Mouse (Mus musculus) limb, embryonic 13.5 days (tissue): Measurements from ENCODE around the gene Mcemp1. TPM values are rescaled to one million over a fixed set of nuclear protein-coding genes. Genes with fewer than 3 reads are reported as not detected.
A peak's percentile ranks its signal among the peaks of the same experiment; 100 is the strongest.

Source experiments
- ATAC-seq: fragments of 200-750 bp; cut with Nextera tagmentation; 2 replicates; pipeline ENCODE4 v1.8.0; 2017; ENCODE audit warnings: low read depth, moderate number of reproducible peaks, moderate TSS enrichment; ENCODE audit not compliant: low FRiP score
- H3K27ac ChIP-seq: fragments of 300-500 bp; sonication (generic); 2 replicates; pipeline ENCODE4 v1.5.1; 2015; ENCODE audit warnings: inconsistent platforms, mild to moderate bottlenecking, moderate library complexity
- H3K27me3 ChIP-seq: fragments of 300-500 bp; sonication (generic); 2 replicates; pipeline ENCODE4 v1.6.1; 2015; ENCODE audit warnings: mild to moderate bottlenecking, inconsistent platforms
- H3K36me3 ChIP-seq: fragments of 300-500 bp; sonication (generic); 2 replicates; pipeline ENCODE4 v1.6.1; 2015; ENCODE audit warnings: inconsistent platforms, mild to moderate bottlenecking, moderate library complexity
- H3K4me1 ChIP-seq: fragments of 300-500 bp; sonication (generic); 2 replicates; pipeline ENCODE4 v1.6.1; 2015; ENCODE audit warnings: inconsistent platforms
- H3K4me2 ChIP-seq: fragments of 300-500 bp; sonication (generic); replicated peaks from 2 replicates; pipeline ENCODE4 v1.6.1; 2015; ENCODE audit warnings: inconsistent platforms, mild to moderate bottlenecking, moderate library complexity
- H3K4me3 ChIP-seq: fragments of 300-500 bp; sonication (generic); 2 replicates; pipeline ENCODE4 v1.5.1; 2015; ENCODE audit warnings: moderate library complexity, mild to moderate bottlenecking, inconsistent platforms
- H3K9ac ChIP-seq: fragments of 300-500 bp; sonication (generic); 2 replicates; pipeline ENCODE4 v1.6.1; 2015; ENCODE audit warnings: mild to moderate bottlenecking, inconsistent platforms
- H3K9me3 ChIP-seq: fragments of 300-500 bp; sonication (generic); 2 replicates; pipeline ENCODE4 v1.6.1; 2016; ENCODE audit warnings: inconsistent platforms
- WGBS: fragments of 180-500 bp; shearing (Covaris S2); methylation state at CpG from one replicate; pipeline ENCODE4 v1.1.7; 2015; 5-methylcytosine and 5-hydroxymethylcytosine counted together
- polyA plus RNA-seq: library from polyadenylated mRNA; unstranded; fragments of >200 nt; fragmentation: Nextera tagmentation; extraction: Ambion mirVana; gene quantifications from 2 replicates; pipeline ENCODE4 v1.2.1, GENCODE M21; 2015

Mcemp1 gene
- polyA plus RNA-seq, 1 experiment from 2014 or later: not detected

GRCm38 (mm10) chr8:3676131-3676992 lies 10.8 kb downstream of the Mcemp1 start, which contains the start of gene Trappc5:
Gene Trappc5 (plus strand): TSS chr8:3676299.
- Histone ChIP-seq H3K4me3 (peak within 1 kb of the TSS; percentile 93), H3K27me3 (no peaks in the 10 kb centered on the region), H3K36me3 (peaks cover 29% of the 10 kb centered on the region), H3K27ac (peak within 1 kb of the TSS; percentile 87), H3K9me3 (no peaks in the 10 kb centered on the region), H3K4me1 (peaks cover 22% of the 10 kb centered on the region), H3K9ac (peak within 1 kb of the TSS; percentile 96), H3K4me2 (peak within 1 kb of the TSS; percentile 91)
- ATAC-seq: peak; percentile 88
- WGBS: under 1% methylated on average over 61 of the region's 61 CpGs

DNA sequence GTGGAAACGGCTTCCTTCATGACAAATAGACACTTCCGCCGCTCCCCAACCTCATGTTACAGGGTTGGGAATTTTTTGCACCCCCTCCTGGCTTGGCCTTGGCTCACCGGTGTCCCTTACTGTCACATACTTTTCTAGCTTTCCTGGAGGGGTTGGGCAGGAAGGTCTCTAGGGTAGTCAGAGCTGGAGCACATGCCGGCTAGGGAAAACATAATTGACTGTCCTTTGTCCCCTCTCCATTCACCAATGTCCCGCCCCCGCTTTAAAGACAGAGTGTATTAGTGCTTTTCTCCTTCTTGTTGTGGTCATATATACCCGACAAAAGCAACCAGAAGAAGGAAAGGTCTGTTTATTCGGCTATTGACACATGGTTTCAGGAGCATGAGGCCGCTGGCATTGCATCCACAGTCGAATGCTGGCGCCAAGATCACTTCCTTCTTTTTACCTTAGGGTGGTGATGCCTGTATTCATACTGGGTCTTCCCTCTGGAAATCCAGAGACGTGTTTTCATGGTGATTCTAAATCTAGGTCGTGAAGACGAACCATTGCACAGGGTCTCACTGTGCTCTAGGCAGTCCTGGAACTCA lies 11.5 kb downstream of the Mcemp1 start:
- ATAC-seq: no peak
- peak overlapping the region; percentile 93 for H3K4me3 ChIP-seq
- H3K4me1 ChIP-seq: peaks cover 22% of the 10 kb centered on the region
- H3K36me3 ChIP-seq: peaks cover 36% of the 10 kb centered on the region
- H3K27ac ChIP-seq: peak overlapping the region; percentile 87
- no peaks in the 10 kb centered on the region for H3K9me3 ChIP-seq
- H3K4me2 ChIP-seq: peak overlapping the region; percentile 91
- H3K27me3 ChIP-seq: no peaks in the 10 kb centered on the region
- 8% methylated on average over 15 of the region's 15 CpGs for WGBS
- peak overlapping the region; percentile 96 for H3K9ac ChIP-seq

- Histone ChIP-seq H3K36me3 (peaks cover 47% of the 10 kb centered on the region), H3K27ac (no peak overlapping the region), H3K9me3 (no peaks in the 10 kb centered on the region), H3K4me2 (no peak overlapping the region), H3K9ac (no peak overlapping the region), H3K4me1 (peaks cover 16% of the 10 kb centered on the region), H3K4me3 (no peak overlapping the region), H3K27me3 (no peaks in the 10 kb centered on the region)
- no peak for ATAC-seq
- 97% methylated on average over 23 of the region's 23 CpGs for WGBS
Measured at GRCm38 (mm10) chr8:3678831-3679230, 13.3 kb downstream of the Mcemp1 start.

DNA sequence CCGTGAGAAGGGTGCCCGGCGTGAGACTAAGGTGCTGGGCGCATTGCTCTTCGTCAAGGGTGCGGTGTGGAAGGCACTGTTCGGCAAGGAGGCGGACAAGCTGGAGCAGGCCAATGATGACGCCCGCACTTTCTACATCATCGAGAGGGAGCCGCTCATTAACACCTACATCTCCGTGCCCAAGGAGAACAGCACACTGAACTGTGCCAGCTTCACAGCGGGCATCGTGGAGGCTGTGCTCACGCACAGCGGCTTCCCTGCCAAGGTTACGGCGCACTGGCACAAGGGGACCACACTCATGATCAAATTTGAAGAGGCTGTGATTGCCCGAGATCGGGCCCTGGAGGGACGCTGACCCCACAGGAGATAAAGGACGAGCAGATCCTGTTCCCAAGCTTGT lies 13.7 kb downstream of the Mcemp1 start:
- no peak for ATAC-seq
- H3K27me3 ChIP-seq: no peaks in the 10 kb centered on the region
- no peak overlapping the region for H3K27ac ChIP-seq
- 95% methylated on average over 23 of the region's 23 CpGs for WGBS
- peaks cover 47% of the 10 kb centered on the region for H3K36me3 ChIP-seq
- H3K9me3 ChIP-seq: no peaks in the 10 kb centered on the region
- no peak overlapping the region for H3K4me3 ChIP-seq
- H3K9ac ChIP-seq: no peak overlapping the region
- H3K4me2 ChIP-seq: no peak overlapping the region
- peaks cover 16% of the 10 kb centered on the region for H3K4me1 ChIP-seq

- 91% methylated on average over 5 of the region's 5 CpGs for WGBS
- no peak overlapping the region for H3K27ac ChIP-seq
- no peak overlapping the region for H3K9ac ChIP-seq
- no peaks in the 10 kb centered on the region for H3K9me3 ChIP-seq
- H3K27me3 ChIP-seq: no peaks in the 10 kb centered on the region
- ATAC-seq: no peak
- no peak overlapping the region for H3K4me2 ChIP-seq
- H3K4me1 ChIP-seq: peaks cover 16% of the 10 kb centered on the region
- H3K36me3 ChIP-seq: peaks cover 47% of the 10 kb centered on the region
- no peak overlapping the region for H3K4me3 ChIP-seq
Measured at GRCm38 (mm10) chr8:3679656-3680055, 14.1 kb downstream of the Mcemp1 start.

- WGBS: 90% methylated on average over 5 of the region's 5 CpGs
- Histone ChIP-seq H3K27me3 (no peaks in the 10 kb centered on the region), H3K9ac (no peak overlapping the region), H3K27ac (no peak overlapping the region), H3K4me1 (peaks cover 8% of the 10 kb centered on the region), H3K4me3 (no peak overlapping the region), H3K9me3 (no peaks in the 10 kb centered on the region), H3K36me3 (peaks cover 47% of the 10 kb centered on the region), H3K4me2 (no peak overlapping the region)
- ATAC-seq: no peak
Measured at GRCm38 (mm10) chr8:3682435-3682834, 16.9 kb downstream of the Mcemp1 start.

DNA sequence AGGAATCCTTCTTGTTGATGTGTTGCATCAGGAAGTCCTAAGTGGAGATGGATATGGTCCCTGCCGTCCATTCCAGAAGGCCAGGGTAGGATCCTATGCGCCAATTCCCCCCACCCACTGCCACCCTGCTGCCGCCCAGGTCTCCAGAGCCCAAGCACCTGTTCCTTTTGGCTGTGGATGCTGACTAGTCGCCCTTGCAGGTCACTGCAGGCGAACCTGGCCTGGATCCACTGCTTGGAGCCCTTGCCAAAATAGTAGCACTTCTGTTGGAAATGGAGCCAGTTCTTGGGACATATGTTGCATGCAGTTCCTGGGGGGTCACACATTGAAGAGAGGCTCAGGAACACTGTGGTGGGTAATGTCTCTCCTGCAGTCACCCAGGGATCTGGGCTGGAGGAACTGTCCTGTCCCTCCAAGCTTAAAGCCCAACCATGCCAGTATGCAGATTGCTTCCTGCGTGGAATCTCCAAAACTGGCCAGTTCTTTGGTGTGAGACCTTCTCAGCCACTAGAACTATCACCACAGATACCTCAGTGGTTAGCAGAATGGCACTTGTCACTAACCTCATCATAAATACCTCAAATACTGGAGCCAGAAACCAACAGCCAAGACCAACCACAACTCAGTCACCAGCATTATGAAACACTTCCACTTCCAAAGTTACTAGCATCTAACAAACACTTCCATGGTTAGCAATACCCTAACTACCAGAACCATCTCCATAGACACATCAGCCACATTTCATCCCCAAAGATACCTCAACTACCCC lies 18.0 kb downstream of the Mcemp1 start:
- no peak overlapping the region for H3K4me2 ChIP-seq

DNA sequence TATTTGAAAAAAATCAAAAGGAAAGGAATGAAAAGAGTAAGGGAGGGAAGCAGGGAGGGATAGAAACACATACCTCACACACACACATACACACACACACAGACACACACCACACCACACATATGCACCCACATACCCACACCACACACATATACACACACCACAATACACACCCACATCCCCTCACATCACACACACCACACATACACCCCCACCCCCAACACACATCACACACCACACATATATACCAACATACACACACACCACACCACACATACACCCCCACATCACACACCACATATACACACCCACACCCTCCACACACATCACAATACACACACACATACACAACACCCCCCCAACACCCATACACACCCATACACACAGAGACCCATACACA lies 19.0 kb downstream of the Mcemp1 start:
- Histone ChIP-seq H3K4me3 (no peak overlapping the region), H3K4me2 (no peak overlapping the region), H3K36me3 (peaks cover 36% of the 10 kb centered on the region), H3K9ac (no peak overlapping the region), H3K4me1 (no peaks in the 10 kb centered on the region), H3K27me3 (no peaks in the 10 kb centered on the region), H3K9me3 (no peaks in the 10 kb centered on the region), H3K27ac (no peak overlapping the region)
- no peak for ATAC-seq

More for the DNA sequence above, 18.0 kb downstream of the Mcemp1 start:
- H3K9me3 ChIP-seq: no peaks in the 10 kb centered on the region
- no peaks in the 10 kb centered on the region for H3K27me3 ChIP-seq
- H3K36me3 ChIP-seq: peaks cover 45% of the 10 kb centered on the region
- H3K9ac ChIP-seq: no peak overlapping the region
- H3K4me1 ChIP-seq: no peaks in the 10 kb centered on the region
- H3K4me3 ChIP-seq: no peak overlapping the region
- ATAC-seq: no peak
- WGBS: 66% methylated on average over 6 of the region's 6 CpGs
- no peak overlapping the region for H3K27ac ChIP-seq

- Histone ChIP-seq H3K27me3 (no peaks in the 10 kb centered on the region), H3K4me3 (no peak overlapping the region), H3K9me3 (no peaks in the 10 kb centered on the region), H3K36me3 (peaks cover 27% of the 10 kb centered on the region), H3K4me2 (no peak overlapping the region), H3K9ac (no peak overlapping the region), H3K27ac (no peak overlapping the region), H3K4me1 (no peaks in the 10 kb centered on the region)
- WGBS: 75% methylated on average over 5 of the region's 5 CpGs
- ATAC-seq: no peak
Measured at GRCm38 (mm10) chr8:3685422-3685821, 19.9 kb downstream of the Mcemp1 start.

GRCm38 (mm10) chr8:3687537-3687936 lies 22.0 kb downstream of the Mcemp1 start:
- H3K4me1 ChIP-seq: no peaks in the 10 kb centered on the region
- 75% methylated on average over 6 of the region's 6 CpGs for WGBS
- H3K9ac ChIP-seq: no peak overlapping the region
- H3K9me3 ChIP-seq: no peaks in the 10 kb centered on the region
- peaks cover 7% of the 10 kb centered on the region for H3K36me3 ChIP-seq
- no peak overlapping the region for H3K4me3 ChIP-seq
- no peak for ATAC-seq
- no peaks in the 10 kb centered on the region for H3K27me3 ChIP-seq
- no peak overlapping the region for H3K27ac ChIP-seq
- H3K4me2 ChIP-seq: no peak overlapping the region

DNA sequence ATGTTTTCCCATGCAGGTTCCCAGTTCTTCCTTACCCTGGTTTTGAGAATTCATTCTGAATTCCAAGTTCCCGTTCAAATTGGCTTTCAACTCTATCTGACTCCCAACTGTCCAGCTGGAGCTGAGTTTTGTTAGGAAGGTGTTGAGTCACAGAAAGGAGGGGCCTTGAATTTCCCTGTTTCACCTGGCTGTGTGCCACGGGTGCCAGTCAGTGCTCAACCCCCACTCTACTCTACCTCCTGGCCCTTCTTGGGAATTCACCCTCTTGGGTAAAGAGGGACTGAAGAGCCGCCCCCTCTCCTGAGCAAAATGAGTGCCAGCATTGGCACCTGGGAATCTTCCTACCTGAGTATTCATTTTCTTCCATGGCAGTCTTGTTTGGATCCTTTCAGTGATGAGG lies 25.2 kb downstream of the Mcemp1 start:
- Histone ChIP-seq H3K4me1 (no peaks in the 10 kb centered on the region), H3K9me3 (no peaks in the 10 kb centered on the region), H3K9ac (no peak overlapping the region), H3K4me3 (no peak overlapping the region), H3K27ac (no peak overlapping the region), H3K4me2 (no peak overlapping the region), H3K27me3 (no peaks in the 10 kb centered on the region), H3K36me3 (no peaks in the 10 kb centered on the region)
- no peak for ATAC-seq
- 66% methylated on average over 3 of the region's 3 CpGs for WGBS

DNA sequence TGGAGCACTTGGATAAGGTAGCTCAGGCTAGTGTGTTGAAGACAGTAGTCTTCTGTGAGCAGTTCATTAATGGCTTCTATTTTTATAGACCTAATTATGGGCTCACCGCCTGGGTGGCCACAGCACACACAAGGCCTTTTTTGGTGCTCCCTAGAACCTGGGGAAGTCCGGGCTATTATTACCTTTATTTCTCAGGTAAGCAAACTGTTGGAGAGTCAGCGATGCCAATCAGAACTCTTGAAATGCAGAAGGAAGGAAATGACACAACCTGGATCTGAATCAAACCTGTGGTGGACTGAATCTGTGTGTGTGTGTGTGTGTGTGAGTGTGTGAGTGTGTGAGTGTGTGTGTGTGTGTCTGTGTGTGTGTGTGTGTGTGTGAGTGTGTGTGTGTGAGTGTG lies 28.6 kb downstream of the Mcemp1 start, which contains the start of gene Fcer2a:
Fcer2a (minus strand) TSS at position 55 of the 400 bp plus-strand sequence.
- Histone ChIP-seq H3K9me3 (no peaks in the 10 kb centered on the region), H3K4me1 (no peaks in the 10 kb centered on the region), H3K4me3 (no peak within 1 kb of the TSS), H3K36me3 (no peaks in the 10 kb centered on the region), H3K27me3 (no peaks in the 10 kb centered on the region), H3K9ac (no peak within 1 kb of the TSS), H3K4me2 (no peak within 1 kb of the TSS), H3K27ac (no peak within 1 kb of the TSS)
- no peak for ATAC-seq
- 56% methylated on average over 3 of the region's 3 CpGs for WGBS
